Mouse (Mus musculus): ENCODE measurements at regions not wholly inside any gene's neighbourhood (a gene's known extent, or its start where the extent isn't known, plus 50 kb on each side); places are given as distances from the start of the nearest gene placed in this dataset.
"Not testable (repeated sequence)": the region's sequence is repeated elsewhere in the genome, so short reads cannot be mapped to it uniquely, and the experiment has no call there.

DNA sequence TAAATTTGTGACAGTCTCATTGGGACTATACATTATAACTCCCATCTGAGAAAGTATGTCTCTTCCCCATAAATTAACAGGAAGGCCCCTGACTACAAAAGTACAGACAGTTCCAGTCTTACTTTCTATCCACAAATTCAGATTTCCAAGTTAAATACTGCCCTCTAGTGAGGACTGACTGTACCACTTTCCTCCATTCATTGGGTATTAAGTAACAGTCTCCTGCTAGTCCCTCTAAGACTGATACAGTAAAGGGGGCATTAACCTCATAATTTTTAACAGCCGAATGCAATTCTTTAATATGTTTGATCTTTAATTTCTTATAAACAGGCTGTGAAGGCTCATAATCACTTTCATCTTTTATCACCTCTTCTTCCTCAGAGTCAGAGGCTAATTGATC, 131.0 kb upstream of the Adcyap1 start:
- ATAC-seq (replicated peaks); H3K27ac ChIP-seq; H3K4me2 ChIP-seq; H3K4me3 ChIP-seq; H3K9me3 ChIP-seq; H3K9ac ChIP-seq; H3K4me1 ChIP-seq; H3K36me3 ChIP-seq (replicated peaks); H3K27me3 ChIP-seq (replicated peaks): not testable (repeated sequence)
- 55% methylated on average over 1 of the region's 1 CpGs for WGBS

DNA sequence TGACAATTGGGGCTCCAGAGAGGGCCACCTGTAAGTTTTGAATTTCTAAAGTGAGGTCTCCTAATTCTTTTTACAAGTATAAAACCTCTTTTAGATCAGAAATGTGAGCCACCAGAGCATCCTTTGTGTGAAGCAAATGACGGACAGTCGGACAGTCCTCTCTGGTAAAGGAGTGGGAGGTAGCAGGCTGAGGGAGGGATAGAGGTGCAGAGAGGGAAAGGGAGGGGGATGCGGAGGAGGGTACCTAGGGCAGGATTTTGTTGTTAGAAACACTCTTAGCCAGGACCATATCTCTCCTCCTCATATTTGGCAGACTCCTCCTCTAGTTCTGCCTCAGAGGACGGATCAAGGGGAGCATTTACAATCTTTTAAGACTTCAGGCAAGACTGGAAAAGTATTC, 130.3 kb upstream of the Adcyap1 start:
- H3K36me3 ChIP-seq (replicated peaks): no peaks in the 10 kb centered on the region
- H3K27ac ChIP-seq: no peak overlapping the region
- ATAC-seq (replicated peaks): no peak
- H3K4me3 ChIP-seq: no peak overlapping the region
- no peak overlapping the region for H3K9ac ChIP-seq
- WGBS: 57% methylated on average over 4 of the region's 4 CpGs
- H3K27me3 ChIP-seq (replicated peaks): no peaks in the 10 kb centered on the region
- no peaks in the 10 kb centered on the region for H3K4me1 ChIP-seq
- H3K4me2 ChIP-seq: no peak overlapping the region
- no peaks in the 10 kb centered on the region for H3K9me3 ChIP-seq

DNA sequence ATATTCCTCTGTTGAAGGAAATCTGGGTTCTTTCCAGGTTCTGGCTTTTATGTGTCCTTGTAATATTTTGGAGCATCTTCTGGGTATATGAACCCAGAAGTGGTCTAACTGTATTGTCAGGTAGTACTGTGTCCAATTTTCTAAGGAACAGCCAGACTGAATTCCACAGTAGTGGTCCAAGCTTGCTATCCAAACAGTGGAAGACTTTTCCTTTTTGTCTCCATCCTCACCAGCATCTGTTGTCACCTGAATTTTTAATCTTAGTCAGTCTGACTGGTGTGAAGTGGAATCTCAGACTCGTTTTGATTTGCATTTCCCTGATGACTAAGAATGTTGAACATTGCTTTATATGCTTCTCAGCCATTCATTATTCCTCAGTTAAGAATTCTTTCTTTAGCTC, 114.8 kb upstream of the Adcyap1 start:
- Histone ChIP-seq H3K36me3 (replicated peaks) (no peaks in the 10 kb centered on the region), H3K4me3 (no peak overlapping the region), H3K4me1 (no peaks in the 10 kb centered on the region), H3K4me2 (no peak overlapping the region), H3K27me3 (replicated peaks) (no peaks in the 10 kb centered on the region), H3K9me3 (no peaks in the 10 kb centered on the region), H3K27ac (no peak overlapping the region), H3K9ac (no peak overlapping the region)
- 49% methylated on average over 1 of the region's 1 CpGs for WGBS
- no peak for ATAC-seq (replicated peaks)

DNA sequence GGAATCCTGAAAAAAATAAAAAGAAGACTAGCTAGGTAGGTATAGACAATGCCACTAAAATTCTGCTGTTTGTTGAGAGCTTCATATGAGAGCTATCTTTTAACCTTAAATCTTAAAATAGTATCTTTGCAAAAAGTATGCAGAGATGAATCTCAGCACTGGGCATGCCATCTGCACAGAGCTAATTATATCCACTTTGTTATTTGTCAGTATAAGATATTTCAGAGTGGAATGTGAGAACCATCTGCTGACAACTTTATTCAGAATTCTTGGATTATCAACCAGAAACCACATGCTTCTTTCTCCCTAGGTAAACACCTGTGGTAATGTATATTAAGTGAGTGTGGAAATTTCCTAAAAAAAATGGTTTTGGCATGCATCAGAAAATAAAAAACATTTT, 94.3 kb upstream of the Adcyap1 start:
- H3K4me3 ChIP-seq: no peak overlapping the region
- H3K4me2 ChIP-seq: no peak overlapping the region
- ATAC-seq (replicated peaks): no peak
- H3K36me3 ChIP-seq (replicated peaks): no peaks in the 10 kb centered on the region
- no peaks in the 10 kb centered on the region for H3K27me3 ChIP-seq (replicated peaks)
- no peak overlapping the region for H3K27ac ChIP-seq
- H3K9ac ChIP-seq: no peak overlapping the region
- no peaks in the 10 kb centered on the region for H3K4me1 ChIP-seq
- no peaks in the 10 kb centered on the region for H3K9me3 ChIP-seq

DNA sequence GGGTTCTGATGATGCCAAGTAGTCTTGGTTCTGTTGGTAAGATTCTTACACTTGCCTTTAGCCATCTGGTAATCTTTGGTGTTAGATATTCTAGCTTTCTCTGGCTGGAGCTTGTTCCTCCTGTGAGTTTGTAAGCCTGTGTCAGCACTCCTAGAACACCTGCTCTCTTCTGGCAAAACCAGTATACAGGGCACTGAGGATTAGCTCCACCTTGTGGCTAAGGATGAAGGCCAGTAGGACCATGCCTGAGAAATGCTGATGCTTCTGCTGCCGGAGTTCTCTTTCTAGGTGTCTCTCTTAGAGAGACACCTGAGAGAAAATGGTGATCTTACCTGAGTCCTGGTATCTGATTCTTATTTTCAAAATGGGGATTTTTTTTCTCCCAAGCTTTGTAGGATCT, 58.8 kb upstream of the Adcyap1 start:
- no peak for ATAC-seq (replicated peaks)
- no peak overlapping the region for H3K4me2 ChIP-seq
- 60% methylated on average over 1 of the region's 1 CpGs for WGBS
- H3K27ac ChIP-seq: no peak overlapping the region
- H3K4me1 ChIP-seq: no peaks in the 10 kb centered on the region
- no peaks in the 10 kb centered on the region for H3K27me3 ChIP-seq (replicated peaks)
- H3K4me3 ChIP-seq: no peak overlapping the region
- H3K9me3 ChIP-seq: no peaks in the 10 kb centered on the region
- no peaks in the 10 kb centered on the region for H3K36me3 ChIP-seq (replicated peaks)
- H3K9ac ChIP-seq: no peak overlapping the region

DNA sequence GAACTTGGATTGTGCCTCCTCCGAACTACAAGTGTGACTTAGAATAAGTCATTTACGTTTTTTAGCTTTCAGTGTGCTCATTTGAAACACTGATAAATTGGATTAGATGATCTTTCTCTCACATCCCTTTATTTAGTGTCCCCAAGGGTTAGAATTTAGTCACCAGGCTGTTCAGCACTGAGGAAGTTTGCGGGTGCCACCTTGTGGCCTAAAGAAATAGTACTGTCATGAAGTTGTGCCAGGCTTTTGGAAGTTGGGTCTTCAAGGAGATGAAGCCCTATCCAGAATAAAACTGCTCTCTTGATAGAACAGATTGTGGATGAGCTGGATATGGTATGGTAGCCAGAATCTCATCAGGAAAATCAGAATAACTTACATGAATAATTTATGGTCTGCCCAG, 57.7 kb upstream of the Adcyap1 start:
- H3K9me3 ChIP-seq: no peaks in the 10 kb centered on the region
- H3K4me3 ChIP-seq: no peak overlapping the region
- H3K27me3 ChIP-seq (replicated peaks): no peaks in the 10 kb centered on the region
- no peak overlapping the region for H3K27ac ChIP-seq
- no peak overlapping the region for H3K4me2 ChIP-seq
- ATAC-seq (replicated peaks): peak; percentile 78
- no peaks in the 10 kb centered on the region for H3K36me3 ChIP-seq (replicated peaks)
- no peaks in the 10 kb centered on the region for H3K4me1 ChIP-seq
- WGBS: 15% methylated on average over 3 of the region's 3 CpGs
- no peak overlapping the region for H3K9ac ChIP-seq
